In the genomic region with DNA sequence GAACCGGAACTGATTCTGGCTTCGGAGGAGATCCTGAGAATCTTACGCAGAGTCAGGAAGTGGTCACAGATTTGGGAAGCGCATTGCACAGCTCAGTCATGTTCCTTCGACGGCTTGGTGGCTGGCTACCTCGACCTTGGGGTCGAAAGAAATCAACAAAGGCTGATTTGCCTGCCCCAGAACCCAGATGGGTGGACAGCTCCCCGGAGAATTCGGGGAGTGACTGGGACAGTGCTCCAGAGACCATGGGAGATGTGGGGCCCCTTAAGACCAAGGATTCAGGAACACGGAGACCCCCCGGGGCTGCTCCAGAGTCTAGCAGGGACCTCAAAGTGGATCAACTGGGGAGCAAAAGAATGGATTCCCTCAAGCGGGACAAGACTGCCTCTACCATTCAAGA, we compare ENCODE assay signal across 9 mouse cellular contexts. TPM values are rescaled to one million over a fixed set of nuclear protein-coding genes. Genes with fewer than 3 reads are reported as not detected.
DNase-seq lines count a peak whose midpoint lies in the region; ATAC-seq and TF ChIP-seq lines count a peak whose summit lies in the region.
"Had no signal": no experiment of that assay in that cellular context is flagged by ENCODE, and none has a peak within 500 bp of the region (broad histone marks: within the 10 kb centered on the region; RNA-seq: fewer than 3 reads in every experiment).

No protein-coding gene starts in this region.

- ATAC-seq in kidney, embryonic 15.5 days (replicated peaks; ENCODE audit: low FRiP score), result no peak
- no peak for ATAC-seq in intestine, embryonic 15.5 days

- H3K27ac ChIP-seq in kidney, embryonic 15.5 days, result peak overlapping the region; percentile 93
- H3K27ac ChIP-seq in embryonic facial prominence, embryonic 10.5 days (replicated peaks), result peak overlapping the region; percentile 90; the same call in 1 of the 2 replicates
- H3K27ac ChIP-seq in intestine, embryonic 15.5 days, result 0 out of 2 replicates have a peak overlapping the region, but pooled peaks have one; percentile 78

- peak overlapping the region; percentile 80 for H3K4me2 ChIP-seq in kidney, embryonic 15.5 days
- H3K4me2 ChIP-seq in intestine, embryonic 15.5 days (replicated peaks), result peak overlapping the region; percentile 79
- H3K4me2 ChIP-seq in myocyte (ENCODE audit: low read depth), result peak overlapping the region; percentile 86

- peak overlapping the region; percentile 77; the same call in 1 of the 2 replicates for H3K9ac ChIP-seq in kidney, embryonic 15.5 days
- peak overlapping the region; percentile 57 for H3K9ac ChIP-seq in intestine, embryonic 15.5 days

- WGBS in kidney, embryonic 15.5 days, result 63% methylated on average over 13 of the region's 13 CpGs
- WGBS in embryonic facial prominence, embryonic 10.5 days, result 71% methylated on average over 13 of the region's 13 CpGs
- 59% methylated on average over 13 of the region's 13 CpGs for WGBS in intestine, embryonic 15.5 days

- H3K9me3 ChIP-seq in kidney, embryonic 15.5 days (replicated peaks), result no peaks in the 10 kb centered on the region
- no peaks in the 10 kb centered on the region for H3K9me3 ChIP-seq in embryonic facial prominence, embryonic 10.5 days
- H3K9me3 ChIP-seq in intestine, embryonic 15.5 days, result no peaks in the 10 kb centered on the region

- peaks cover 32% of the 10 kb centered on the region for H3K79me2 ChIP-seq in myocyte (ENCODE audit: control insufficient read depth, insufficient read depth)

- peaks cover 54% of the 10 kb centered on the region for H3K4me1 ChIP-seq in kidney, embryonic 15.5 days
- peaks cover 43% of the 10 kb centered on the region for H3K4me1 ChIP-seq in embryonic facial prominence, embryonic 10.5 days
- peaks cover 27% of the 10 kb centered on the region for H3K4me1 ChIP-seq in intestine, embryonic 15.5 days (replicated peaks)

- peak overlapping the region; percentile 27 for H3ac ChIP-seq in myocyte (ENCODE audit: control insufficient read depth, insufficient read length)

- H3K36me3 ChIP-seq in kidney, embryonic 15.5 days, result peaks cover 45% of the 10 kb centered on the region
- peaks cover 55% of the 10 kb centered on the region for H3K36me3 ChIP-seq in embryonic facial prominence, embryonic 10.5 days (replicated peaks)
- 0 out of 2 replicates have a peak, but pooled peaks cover 3% of the 10 kb centered on the region for H3K36me3 ChIP-seq in intestine, embryonic 15.5 days
- no peaks in the 10 kb centered on the region for H3K36me3 ChIP-seq in myocyte (ENCODE audit: control insufficient read depth, insufficient read depth)

- H3K4me3 ChIP-seq in kidney, embryonic 15.5 days (replicated peaks), result peak overlapping the region; percentile 75
- peak overlapping the region; percentile 74 for H3K4me3 ChIP-seq in embryonic facial prominence, embryonic 10.5 days
- H3K4me3 ChIP-seq in intestine, embryonic 15.5 days (replicated peaks), result peak overlapping the region; percentile 56
- H3K4me3 ChIP-seq in myocyte, result peak overlapping the region; percentile 90

- H3K27me3 ChIP-seq in kidney, embryonic 15.5 days, result no peaks in the 10 kb centered on the region
- no peaks in the 10 kb centered on the region for H3K27me3 ChIP-seq in embryonic facial prominence, embryonic 10.5 days (replicated peaks; ENCODE audit: low read depth, poor library complexity, severe bottlenecking)
- no peaks in the 10 kb centered on the region for H3K27me3 ChIP-seq in intestine, embryonic 15.5 days (replicated peaks)
- no peaks in the 10 kb centered on the region for H3K27me3 ChIP-seq in myocyte (ENCODE audit: control insufficient read depth, insufficient read depth, insufficient read length)

- no peak for DNase-seq in kidney, adult 8-10 months
- DNase-seq in embryonic facial prominence, embryonic 10.5 days (ENCODE audit: low spot score), result no peak
- no peak for DNase-seq in embryo, embryonic 10.5 days (ENCODE audit: low spot score)
- DNase-seq in spleen, postnatal 10 days (ENCODE audit: low spot score in 2 of 2), result no peak
- no peak for DNase-seq in layer of hippocampus, postnatal 10 days (ENCODE audit: low spot score in 2 of 2)
- DNase-seq: kidney, postnatal 4 days had no signal

- TF ChIP-seq POLR2A in myocyte (IDR thresholded peaks at IDR 0.05; ENCODE audit: insufficient read length, low read depth), result no peak

TF ChIP-seq in myocyte, 11 proteins besides CTCF, POLR2A, EP300 and RAD21:
- TF ChIP-seq POLR2AphosphoS2 (IDR thresholded peaks at IDR 0.05; ENCODE audit: insufficient read length, low read depth) (no peak), USF1 (IDR thresholded peaks at IDR 0.05; ENCODE audit: low read depth) (no peak), MAX (IDR thresholded peaks at IDR 0.05; ENCODE audit: low read depth) (no peak), REST (IDR thresholded peaks at IDR 0.05; ENCODE audit: insufficient read depth, insufficient read length) (no peak), SRF (IDR thresholded peaks at IDR 0.05; ENCODE audit: control insufficient read depth, insufficient read length, low read depth) (no peak), MYOD1 (IDR thresholded peaks at IDR 0.05; ENCODE audit: control insufficient read depth in 1 of 3, insufficient read length in 2 of 3, low read depth in 2 of 3) (no peak), CEBPB (IDR thresholded peaks at IDR 0.05; ENCODE audit: insufficient read depth, poor library complexity, severe bottlenecking) (no peak), TCF12 (IDR thresholded peaks at IDR 0.05; ENCODE audit: insufficient read depth, poor library complexity, severe bottlenecking) (no peak), TCF3 (IDR thresholded peaks at IDR 0.05; ENCODE audit: insufficient read length, low read depth) (no peak), E2F4 (IDR thresholded peaks at IDR 0.05; ENCODE audit: insufficient read depth) (no peak)
TF ChIP-seq in myocyte: peak in this region for 0.

RNA-seq across cellular contexts. Expression of a gene that starts 0.8 kb away (rescaled TPM):
- 10.5 and 12.2 TPM in 2 replicates for polyA plus RNA-seq in kidney, embryonic 15.5 days (2015; fragmentation: Nextera tagmentation; extraction: Ambion mirVana)
- polyA plus RNA-seq in embryonic facial prominence, embryonic 10.5 days (2016; fragmentation: Nextera tagmentation; extraction: Ambion mirVana), result 9.6 and 9.7 TPM in 2 replicates
- 13.6 and 13.7 TPM in 2 replicates for polyA plus RNA-seq in intestine, embryonic 15.5 days (2015; fragmentation: Nextera tagmentation; extraction: Ambion mirVana)
- polyA plus RNA-seq in myocyte (2012; fragmentation: generic; extraction: Trizol), result 12.8 TPM
- total RNA-seq in layer of hippocampus, postnatal 10 days (2021), result 10 to 100 TPM; 21.4 to 25.9 TPM

RNA-seq across cellular contexts. Expression of a gene that starts 4.8 kb away (rescaled TPM):
- 21.0 and 25.7 TPM in 2 replicates for polyA plus RNA-seq in kidney, embryonic 15.5 days (2015; fragmentation: Nextera tagmentation; extraction: Ambion mirVana)
- 0.40 and 0.69 TPM in 2 replicates for polyA plus RNA-seq in embryonic facial prominence, embryonic 10.5 days (2016; fragmentation: Nextera tagmentation; extraction: Ambion mirVana)
- polyA plus RNA-seq in intestine, embryonic 15.5 days (2015; fragmentation: Nextera tagmentation; extraction: Ambion mirVana), result 10.4 and 13.7 TPM in 2 replicates
- polyA plus RNA-seq in myocyte (2012; fragmentation: generic; extraction: Trizol), result 0.18 TPM
- not detected for total RNA-seq in layer of hippocampus, postnatal 10 days (2021)

RNA-seq across cellular contexts. Expression of a gene that starts 5.2 kb away (rescaled TPM):
- 281 and 284 TPM in 2 replicates for polyA plus RNA-seq in kidney, embryonic 15.5 days (2015; fragmentation: Nextera tagmentation; extraction: Ambion mirVana)
- 283 and 288 TPM in 2 replicates for polyA plus RNA-seq in embryonic facial prominence, embryonic 10.5 days (2016; fragmentation: Nextera tagmentation; extraction: Ambion mirVana)
- 248 and 271 TPM in 2 replicates for polyA plus RNA-seq in intestine, embryonic 15.5 days (2015; fragmentation: Nextera tagmentation; extraction: Ambion mirVana)
- 320 TPM for polyA plus RNA-seq in myocyte (2012; fragmentation: generic; extraction: Trizol)
- total RNA-seq in layer of hippocampus, postnatal 10 days (2021), result 100 to 1,000 TPM; 178 to 202 TPM

RNA-seq across cellular contexts. Expression of a gene that starts 5.8 kb away (rescaled TPM):
- polyA plus RNA-seq in kidney, embryonic 15.5 days (2015; fragmentation: Nextera tagmentation; extraction: Ambion mirVana), result 19.0 and 20.3 TPM in 2 replicates
- polyA plus RNA-seq in embryonic facial prominence, embryonic 10.5 days (2016; fragmentation: Nextera tagmentation; extraction: Ambion mirVana), result 32.5 and 33.3 TPM in 2 replicates
- polyA plus RNA-seq in intestine, embryonic 15.5 days (2015; fragmentation: Nextera tagmentation; extraction: Ambion mirVana), result 17.7 and 19.1 TPM in 2 replicates
- 17.4 TPM for polyA plus RNA-seq in myocyte (2012; fragmentation: generic; extraction: Trizol)
- 10 to 100 TPM; 10.7 to 14.6 TPM for total RNA-seq in layer of hippocampus, postnatal 10 days (2021)

RNA-seq across cellular contexts. Expression of a gene that starts 8.0 kb away (rescaled TPM):
- 56.1 and 64.9 TPM in 2 replicates for polyA plus RNA-seq in kidney, embryonic 15.5 days (2015; fragmentation: Nextera tagmentation; extraction: Ambion mirVana)
- 73.8 and 77.8 TPM in 2 replicates for polyA plus RNA-seq in embryonic facial prominence, embryonic 10.5 days (2016; fragmentation: Nextera tagmentation; extraction: Ambion mirVana)
- polyA plus RNA-seq in intestine, embryonic 15.5 days (2015; fragmentation: Nextera tagmentation; extraction: Ambion mirVana), result 45.2 and 46.4 TPM in 2 replicates
- polyA plus RNA-seq in myocyte (2012; fragmentation: generic; extraction: Trizol), result 271 TPM
- 100 to 1,000 TPM; 284 to 308 TPM for total RNA-seq in layer of hippocampus, postnatal 10 days (2021)
